Mouse (Mus musculus) midbrain, embryonic 13.5 days (tissue): Measurements from ENCODE around the gene Oxsm. TPM values are rescaled to one million over a fixed set of nuclear protein-coding genes. Genes with fewer than 3 reads are reported as not detected.

ENCODE experiments used
- polyA plus RNA-seq: library from polyadenylated mRNA; unstranded; fragments of >200 nt; fragmentation: Nextera tagmentation; extraction: Ambion mirVana; gene quantifications from 2 replicates; pipeline ENCODE4 v1.2.1, GENCODE M21; 2015

The Oxsm gene
- polyA plus RNA-seq, 1 experiment from 2014 or later: 2.0 TPM

Other genes starting within 250 kb of the Oxsm start
- gene Ngly1, start 528 bp downstream of the Oxsm start, polyA plus RNA-seq: 24.3 and 26.2 TPM in 2 replicates
- gene Top2b, start 115.4 kb upstream of the Oxsm start, polyA plus RNA-seq: 118 and 130 TPM in 2 replicates